Mouse (Mus musculus) heart, embryonic 11.5 days (tissue): ENCODE results near the gene Jsrp1. TPM values are rescaled to one million over a fixed set of nuclear protein-coding genes. Genes with fewer than 3 reads are reported as not detected.

ENCODE experiments used
- ATAC-seq: fragments of 200-750 bp; cut with Nextera tagmentation; replicated peaks from 2 replicates; pipeline ENCODE4 v1.8.0; 2017; ENCODE audit warnings: moderate library complexity; ENCODE audit not compliant: insufficient number of reproducible peaks, low FRiP score, low TSS enrichment
- H3K27ac ChIP-seq: fragments of 300-500 bp; sonication (generic); 2 replicates; pipeline ENCODE4 v1.5.1; 2014; ENCODE audit warnings: mild to moderate bottlenecking, low read depth, low read length
- H3K27me3 ChIP-seq: fragments of 300-500 bp; sonication (generic); 2 replicates; pipeline ENCODE4 v1.6.1; 2014; ENCODE audit warnings: mild to moderate bottlenecking, low read length, mixed read lengths; ENCODE audit not compliant: control insufficient read depth, insufficient read depth
- H3K36me3 ChIP-seq: fragments of 300-500 bp; sonication (generic); 2 replicates; pipeline ENCODE4 v1.6.1; 2014; ENCODE audit warnings: mild to moderate bottlenecking, low read length, moderate library complexity, mixed read lengths; ENCODE audit not compliant: control insufficient read depth, insufficient read depth
- H3K4me1 ChIP-seq: fragments of 300-500 bp; sonication (generic); 2 replicates; pipeline ENCODE4 v1.6.1; 2014; ENCODE audit warnings: low read length; ENCODE audit not compliant: control insufficient read depth, insufficient read depth
- H3K4me2 ChIP-seq: fragments of 300-500 bp; sonication (generic); 2 replicates; pipeline ENCODE4 v1.6.1; 2014; ENCODE audit warnings: mild to moderate bottlenecking, moderate library complexity
- H3K4me3 ChIP-seq: fragments of 300-500 bp; sonication (generic); 2 replicates; pipeline ENCODE4 v1.5.1; 2014; ENCODE audit warnings: low read depth, low read length
- H3K9ac ChIP-seq: fragments of 300-500 bp; sonication (generic); 2 replicates; pipeline ENCODE4 v1.6.1; 2014; ENCODE audit warnings: mild to moderate bottlenecking, low read depth, low read length, moderate library complexity
- H3K9me3 ChIP-seq: fragments of 300-500 bp; sonication (generic); replicated peaks from 2 replicates; pipeline ENCODE4 v1.6.1; 2016; ENCODE audit warnings: low read length; ENCODE audit not compliant: control insufficient read depth
- WGBS: fragments of 180-500 bp; shearing (Covaris S2); extraction: QIAGEN DNeasy Blood & Tissue Kit; methylation state at CpG from one replicate; pipeline ENCODE4 v1.1.7; 2014; ENCODE audit not compliant: insufficient replicate concordance; 5-methylcytosine and 5-hydroxymethylcytosine counted together
- polyA plus RNA-seq: library from polyadenylated mRNA; unstranded; fragments of >200 nt; fragmentation: Nextera tagmentation; extraction: Ambion mirVana; gene quantifications from 2 replicates; pipeline ENCODE4 v1.2.1, GENCODE M21; 2014

The Jsrp1 gene
- polyA plus RNA-seq, 1 experiment from 2014 or later = 8.0 TPM

DNA sequence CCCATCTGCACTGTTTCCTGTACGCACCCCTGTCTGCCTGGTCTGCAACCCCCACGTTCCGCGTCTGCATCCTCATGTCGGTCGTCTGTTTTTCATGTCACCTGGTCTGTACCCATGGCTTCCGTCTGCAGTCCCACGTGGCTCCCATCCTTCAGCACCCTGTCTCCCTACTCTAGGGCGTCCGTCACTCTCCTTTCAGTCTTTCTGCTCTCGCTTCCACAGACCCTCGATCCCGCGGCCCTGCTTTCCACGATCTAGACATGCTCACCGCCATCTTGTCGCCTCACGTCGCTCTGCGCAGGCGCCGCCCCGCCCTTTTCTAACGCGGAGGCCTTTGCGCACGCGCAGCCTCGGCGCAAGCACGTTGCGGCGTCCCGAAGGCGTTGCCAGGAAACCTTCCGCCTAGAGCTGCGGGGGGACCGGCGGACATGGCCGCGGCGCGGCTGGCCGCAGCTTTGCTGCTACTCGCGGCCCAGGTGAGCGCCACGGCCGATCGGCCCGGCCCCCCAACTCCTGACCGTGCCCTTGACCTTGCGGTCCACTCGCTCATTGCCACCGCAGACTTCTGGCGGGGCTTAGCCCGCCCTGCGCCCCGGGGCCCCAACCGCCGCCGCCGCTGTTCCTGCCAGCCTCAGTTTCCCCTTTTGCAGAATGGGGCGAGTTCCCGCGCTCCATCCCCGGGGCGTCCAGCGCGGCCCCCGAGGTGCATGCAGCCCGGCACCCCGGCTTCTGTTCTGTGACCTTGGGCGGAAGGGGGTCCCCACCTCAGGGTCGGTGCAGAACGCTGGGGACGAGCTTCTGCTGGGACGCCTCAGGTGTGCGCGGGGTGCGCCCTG is 41.8 kb upstream of the Jsrp1 start, which contains the start of the genes Lsm7 and Sppl2b:
Lsm7 (minus strand) TSS at position 297 of the 836 bp plus-strand sequence.
Sppl2b (plus strand) TSS at position 363 of the 836 bp plus-strand sequence.
- peak within 1 kb of the TSS; percentile 96 for H3K9ac ChIP-seq
- H3K4me1 ChIP-seq = peaks cover 18% of the 10 kb centered on the region
- peaks cover 13% of the 10 kb centered on the region for H3K36me3 ChIP-seq
- WGBS = under 1% methylated on average over 81 of the region's 81 CpGs
- no peaks in the 10 kb centered on the region for H3K27me3 ChIP-seq
- H3K9me3 ChIP-seq = no peaks in the 10 kb centered on the region
- H3K4me2 ChIP-seq = peak within 1 kb of the TSS; percentile 100
- H3K27ac ChIP-seq = peak within 1 kb of the TSS; percentile 57
- peak; percentile 62 for ATAC-seq
- peak within 1 kb of the TSS; percentile 96 for H3K4me3 ChIP-seq

GRCm38 (mm10) chr10:80848571-80848970 is 35.3 kb upstream of the Jsrp1 start:
- no peak overlapping the region for H3K4me2 ChIP-seq
- peaks cover 10% of the 10 kb centered on the region for H3K4me1 ChIP-seq
- H3K4me3 ChIP-seq = no peak overlapping the region
- no peak overlapping the region for H3K9ac ChIP-seq
- no peak for ATAC-seq
- H3K36me3 ChIP-seq = peaks cover 13% of the 10 kb centered on the region
- H3K27ac ChIP-seq = peak overlapping the region; percentile 10; the same call in 1 of the 2 replicates
- no peaks in the 10 kb centered on the region for H3K9me3 ChIP-seq
- 10% methylated on average over 10 of the region's 10 CpGs for WGBS
- peaks cover 28% of the 10 kb centered on the region for H3K27me3 ChIP-seq

GRCm38 (mm10) chr10:80845732-80846131 is 32.4 kb upstream of the Jsrp1 start:
- ATAC-seq = no peak
- Histone ChIP-seq H3K4me3 (no peak overlapping the region), H3K36me3 (no peaks in the 10 kb centered on the region), H3K27ac (no peak overlapping the region), H3K9me3 (no peaks in the 10 kb centered on the region), H3K27me3 (peaks cover 51% of the 10 kb centered on the region), H3K4me1 (peaks cover 10% of the 10 kb centered on the region), H3K4me2 (no peak overlapping the region), H3K9ac (no peak overlapping the region)
- 79% methylated on average over 12 of the region's 12 CpGs for WGBS

- Histone ChIP-seq H3K4me1 (peaks cover 10% of the 10 kb centered on the region), H3K9me3 (no peaks in the 10 kb centered on the region), H3K27ac (no peak overlapping the region), H3K9ac (no peak overlapping the region), H3K4me3 (no peak overlapping the region), H3K27me3 (peaks cover 53% of the 10 kb centered on the region), H3K36me3 (no peaks in the 10 kb centered on the region), H3K4me2 (no peak overlapping the region)
- 57% methylated on average over 8 of the region's 8 CpGs for WGBS
- ATAC-seq = no peak
Measured at GRCm38 (mm10) chr10:80845055-80845693, 31.9 kb upstream of the Jsrp1 start.

- 6% methylated on average over 40 of the region's 51 CpGs for WGBS
- peak within 1 kb of the TSS; percentile 47 for H3K4me3 ChIP-seq
- H3K4me2 ChIP-seq = peak within 1 kb of the TSS; percentile 79
- peak within 1 kb of the TSS; percentile 64 for H3K9ac ChIP-seq
- ATAC-seq = no peak
- H3K36me3 ChIP-seq = no peaks in the 10 kb centered on the region
- H3K9me3 ChIP-seq = no peaks in the 10 kb centered on the region
- H3K4me1 ChIP-seq = peaks cover 10% of the 10 kb centered on the region
- H3K27ac ChIP-seq = no peak within 1 kb of the TSS
- H3K27me3 ChIP-seq = peaks cover 55% of the 10 kb centered on the region
Measured at GRCm38 (mm10) chr10:80843931-80844547, 30.7 kb upstream of the Jsrp1 start, which contains the start of gene Lingo3. Lingo3 (minus strand) TSS chr10:80844039.

DNA sequence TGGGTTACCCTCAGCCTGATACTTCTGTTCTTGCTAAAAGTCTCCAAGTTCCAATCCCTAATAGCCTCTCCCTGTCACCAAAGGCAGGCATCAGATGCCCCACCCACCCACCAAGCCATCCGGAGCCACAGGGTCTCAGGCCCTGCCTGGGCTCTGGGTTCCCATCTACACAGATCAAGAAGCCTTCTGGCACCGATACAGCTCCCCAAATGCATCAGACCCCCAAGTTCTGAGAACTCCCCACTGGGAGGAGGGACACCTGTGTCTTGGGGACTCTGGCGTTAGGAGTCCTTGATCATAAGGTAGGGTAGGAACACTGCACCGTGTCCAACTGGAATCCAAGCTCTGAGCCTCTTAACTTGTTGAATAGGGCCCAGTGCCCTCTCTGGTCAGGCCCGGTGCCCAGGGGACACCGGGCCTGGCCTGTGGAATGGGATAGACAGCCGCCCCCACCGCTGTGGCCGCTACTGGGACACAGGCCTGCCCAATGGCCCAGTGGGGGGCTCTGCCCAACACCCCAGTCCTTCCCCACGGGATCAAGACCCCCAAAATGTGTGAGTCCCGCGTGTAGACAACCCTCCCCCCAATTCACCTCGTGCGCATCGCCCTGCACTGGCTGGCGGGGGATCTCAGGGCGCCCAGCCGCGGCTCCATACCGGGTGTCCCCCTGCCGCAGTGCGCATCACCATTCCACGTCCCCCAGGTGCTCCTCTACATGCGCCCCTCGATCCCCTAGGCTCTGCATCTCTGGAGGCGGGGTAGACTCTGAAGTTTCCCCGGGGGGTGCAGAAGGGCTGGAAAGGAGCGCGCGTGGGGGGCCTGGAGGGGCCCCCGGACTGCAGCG is 30.0 kb upstream of the Jsrp1 start:
- Histone ChIP-seq H3K36me3 (no peaks in the 10 kb centered on the region), H3K27me3 (peaks cover 59% of the 10 kb centered on the region), H3K4me3 (peak overlapping the region; percentile 47), H3K27ac (no peak overlapping the region), H3K9ac (peak overlapping the region; percentile 64), H3K9me3 (no peaks in the 10 kb centered on the region), H3K4me2 (peak overlapping the region; percentile 79), H3K4me1 (peaks cover 11% of the 10 kb centered on the region)
- ATAC-seq = 0 out of 2 replicates have a peak, but pooled peaks have one; percentile 31
- WGBS = 7% methylated on average over 32 of the region's 32 CpGs

- Histone ChIP-seq H3K27ac (no peak overlapping the region), H3K36me3 (no peaks in the 10 kb centered on the region), H3K4me2 (no peak overlapping the region), H3K27me3 (peaks cover 62% of the 10 kb centered on the region), H3K9ac (no peak overlapping the region), H3K9me3 (no peaks in the 10 kb centered on the region), H3K4me3 (no peak overlapping the region), H3K4me1 (peaks cover 19% of the 10 kb centered on the region)
- WGBS = 79% methylated on average over 15 of the region's 15 CpGs
- no peak for ATAC-seq
Measured at GRCm38 (mm10) chr10:80842334-80842733, 29.0 kb upstream of the Jsrp1 start.

GRCm38 (mm10) chr10:80841685-80842084 is 28.4 kb upstream of the Jsrp1 start:
- WGBS = 80% methylated on average over 2 of the region's 2 CpGs
- H3K4me2 ChIP-seq = no peak overlapping the region
- no peaks in the 10 kb centered on the region for H3K9me3 ChIP-seq
- H3K9ac ChIP-seq = no peak overlapping the region
- H3K27me3 ChIP-seq = peaks cover 67% of the 10 kb centered on the region
- no peaks in the 10 kb centered on the region for H3K36me3 ChIP-seq
- H3K4me1 ChIP-seq = peaks cover 26% of the 10 kb centered on the region
- no peak for ATAC-seq
- no peak overlapping the region for H3K27ac ChIP-seq
- H3K4me3 ChIP-seq = no peak overlapping the region
